ENCODE assay signal across 17 mouse cellular contexts in genomic region chr19:36795277-36795676, GRCm38 (mm10). TPM values are rescaled to one million over a fixed set of nuclear protein-coding genes. Genes with fewer than 3 reads are reported as not detected.
DNase-seq lines count a peak whose midpoint lies in the region; ATAC-seq and TF ChIP-seq lines count a peak whose summit lies in the region.
"Had no signal": no experiment of that assay in that cellular context is flagged by ENCODE, and none has a peak within 500 bp of the region (broad histone marks: within the 10 kb centered on the region; RNA-seq: fewer than 3 reads in every experiment).

No protein-coding gene starts in this region.

- DNase-seq in heart, adult 11 months: no peak
- DNase-seq in kidney, adult 8-10 months: peak; percentile 56 to 77
- DNase-seq in yolk sac, embryonic 10.5 days (ENCODE audit: low spot score): no peak
- DNase-seq: B cell, adult 2 months; cerebellum, adult 18-20 months; lung, embryonic 14.5 days; right cerebral cortex, postnatal 14 days; thymus, adult 18-20 months had no signal

- peaks cover 4% of the 10 kb centered on the region for H3K4me1 ChIP-seq in heart, embryonic 11.5 days (ENCODE audit: control insufficient read depth, insufficient read depth, low read length)
- peaks cover 6% of the 10 kb centered on the region for H3K4me1 ChIP-seq in kidney, embryonic 14.5 days (ENCODE audit: control insufficient read depth, insufficient read depth, low read length)
- H3K4me1 ChIP-seq in intestine, postnatal 0 days (replicated peaks; ENCODE audit: control insufficient read depth, insufficient read depth, low read length): no peaks in the 10 kb centered on the region; the same call in 1 of the 2 replicates
- H3K4me1 ChIP-seq in liver, embryonic 16.5 days (ENCODE audit: control insufficient read depth, low read depth, low read length): no peaks in the 10 kb centered on the region
- no peaks in the 10 kb centered on the region for H3K4me1 ChIP-seq in midbrain, embryonic 13.5 days (replicated peaks)
- H3K4me1 ChIP-seq: forebrain, embryonic 12.5 days had no signal

- no peaks in the 10 kb centered on the region for H3K27me3 ChIP-seq in heart, embryonic 11.5 days (ENCODE audit: control insufficient read depth, insufficient read depth, low read length)
- H3K27me3 ChIP-seq in kidney, embryonic 14.5 days (ENCODE audit: control insufficient read depth, insufficient read depth, low read length): no peaks in the 10 kb centered on the region
- H3K27me3 ChIP-seq in intestine, postnatal 0 days (replicated peaks; ENCODE audit: control insufficient read depth, insufficient read depth, low read length): no peaks in the 10 kb centered on the region
- H3K27me3 ChIP-seq in liver, embryonic 16.5 days (ENCODE audit: control insufficient read depth, insufficient read depth, low read depth, low read length): no peaks in the 10 kb centered on the region
- no peaks in the 10 kb centered on the region for H3K27me3 ChIP-seq in midbrain, embryonic 13.5 days
- H3K27me3 ChIP-seq: embryonic facial prominence, embryonic 15.5 days; forebrain, embryonic 12.5 days had no signal

- H3K4me2 ChIP-seq in heart, embryonic 11.5 days: peak overlapping the region; percentile 51
- no peak overlapping the region for H3K4me2 ChIP-seq in kidney, embryonic 14.5 days (replicated peaks; ENCODE audit: low read depth, low read length)
- H3K4me2 ChIP-seq in intestine, postnatal 0 days (replicated peaks; ENCODE audit: low read depth): no peak overlapping the region
- H3K4me2 ChIP-seq in liver, embryonic 16.5 days (ENCODE audit: low read depth, low read length): peak overlapping the region; percentile 28; the same call in 1 of the 2 replicates
- H3K4me2 ChIP-seq in midbrain, embryonic 13.5 days (replicated peaks): no peak overlapping the region
- H3K4me2 ChIP-seq: embryonic facial prominence, embryonic 15.5 days; forebrain, embryonic 12.5 days; lung, embryonic 14.5 days; midbrain, embryonic 11.5 days had no signal

- H3K9ac ChIP-seq in heart, embryonic 11.5 days (ENCODE audit: low read depth, low read length): 0 out of 2 replicates have a peak overlapping the region, but pooled peaks have one; percentile 0
- no peak overlapping the region for H3K9ac ChIP-seq in kidney, embryonic 14.5 days (ENCODE audit: low read depth, low read length)
- no peak overlapping the region for H3K9ac ChIP-seq in intestine, postnatal 0 days (ENCODE audit: low read depth, low read length)
- no peak overlapping the region for H3K9ac ChIP-seq in liver, embryonic 16.5 days (ENCODE audit: low read depth, low read length)
- no peak overlapping the region for H3K9ac ChIP-seq in midbrain, embryonic 13.5 days (replicated peaks)
- H3K9ac ChIP-seq: embryonic facial prominence, embryonic 15.5 days; forebrain, embryonic 12.5 days; lung, embryonic 14.5 days had no signal

- ATAC-seq in heart, embryonic 11.5 days (replicated peaks; ENCODE audit: insufficient number of reproducible peaks, low FRiP score, low TSS enrichment): no peak
- ATAC-seq in kidney, embryonic 14.5 days (ENCODE audit: low FRiP score, low TSS enrichment): no peak
- ATAC-seq in intestine, postnatal 0 days: peak; percentile 65; the same call in 1 of the 2 replicates
- peak; percentile 86 for ATAC-seq in liver, embryonic 16.5 days (ENCODE audit: low read depth)
- no peak for ATAC-seq in midbrain, embryonic 13.5 days
- ATAC-seq: hindbrain, embryonic 16.5 days had no signal

- no peaks in the 10 kb centered on the region for H3K9me3 ChIP-seq in heart, embryonic 11.5 days (replicated peaks; ENCODE audit: control insufficient read depth, low read length)
- no peaks in the 10 kb centered on the region for H3K9me3 ChIP-seq in kidney, embryonic 14.5 days (ENCODE audit: control insufficient read depth, low read length)
- H3K9me3 ChIP-seq in intestine, postnatal 0 days (ENCODE audit: control insufficient read depth): no peaks in the 10 kb centered on the region
- no peaks in the 10 kb centered on the region for H3K9me3 ChIP-seq in liver, embryonic 16.5 days (replicated peaks; ENCODE audit: control insufficient read depth, low read length)
- no peaks in the 10 kb centered on the region for H3K9me3 ChIP-seq in midbrain, embryonic 13.5 days
- H3K9me3 ChIP-seq: embryonic facial prominence, embryonic 15.5 days; forebrain, embryonic 12.5 days had no signal

- H3K4me3 ChIP-seq in heart, embryonic 11.5 days (ENCODE audit: low read depth, low read length): no peak overlapping the region
- no peak overlapping the region for H3K4me3 ChIP-seq in kidney, embryonic 14.5 days (ENCODE audit: low read length)
- H3K4me3 ChIP-seq in intestine, postnatal 0 days (ENCODE audit: low read depth, low read length): no peak overlapping the region
- H3K4me3 ChIP-seq in liver, embryonic 16.5 days (ENCODE audit: low read depth, low read length): no peak overlapping the region
- H3K4me3 ChIP-seq in midbrain, embryonic 13.5 days (replicated peaks): no peak overlapping the region
- H3K4me3 ChIP-seq: embryonic facial prominence, embryonic 15.5 days; forebrain, embryonic 12.5 days had no signal

- no peak for TF ChIP-seq CTCF in intestine, postnatal 0 days (IDR thresholded peaks at IDR 0.05; ENCODE audit: low read depth)

- H3K27ac ChIP-seq in heart, embryonic 11.5 days (ENCODE audit: low read depth, low read length): no peak overlapping the region
- no peak overlapping the region for H3K27ac ChIP-seq in kidney, embryonic 14.5 days (ENCODE audit: low read depth, low read length)
- no peak overlapping the region for H3K27ac ChIP-seq in intestine, postnatal 0 days (ENCODE audit: low read depth, low read length)
- peak overlapping the region; percentile 73 for H3K27ac ChIP-seq in liver, embryonic 16.5 days (ENCODE audit: low read length)
- no peak overlapping the region for H3K27ac ChIP-seq in midbrain, embryonic 13.5 days
- H3K27ac ChIP-seq: embryonic facial prominence, embryonic 15.5 days; forebrain, embryonic 12.5 days had no signal

- H3K36me3 ChIP-seq in heart, embryonic 11.5 days (ENCODE audit: control insufficient read depth, insufficient read depth, low read length): no peaks in the 10 kb centered on the region
- H3K36me3 ChIP-seq in kidney, embryonic 14.5 days (ENCODE audit: control insufficient read depth, insufficient read depth, low read length): no peaks in the 10 kb centered on the region
- no peaks in the 10 kb centered on the region for H3K36me3 ChIP-seq in intestine, postnatal 0 days (ENCODE audit: control insufficient read depth, insufficient read depth)
- no peaks in the 10 kb centered on the region for H3K36me3 ChIP-seq in liver, embryonic 16.5 days (ENCODE audit: control insufficient read depth, insufficient read depth)
- no peaks in the 10 kb centered on the region for H3K36me3 ChIP-seq in midbrain, embryonic 13.5 days
- H3K36me3 ChIP-seq: embryonic facial prominence, embryonic 15.5 days; forebrain, embryonic 12.5 days had no signal

- 30% methylated on average over 3 of the region's 3 CpGs for WGBS in heart, embryonic 11.5 days (ENCODE audit: insufficient replicate concordance)
- WGBS in kidney, embryonic 14.5 days: 50% methylated on average over 3 of the region's 3 CpGs
- WGBS in intestine, postnatal 0 days: 36% methylated on average over 3 of the region's 3 CpGs
- WGBS in liver, embryonic 16.5 days (ENCODE audit: insufficient replicate concordance): 38% methylated on average over 3 of the region's 3 CpGs
- WGBS in midbrain, embryonic 13.5 days: 79% methylated on average over 3 of the region's 3 CpGs

RNA-seq across cellular contexts. Expression of gene Tnks2, which starts 38.8 kb away (rescaled TPM):
- polyA plus RNA-seq in heart, embryonic 11.5 days (2014; fragmentation: Nextera tagmentation; extraction: Ambion mirVana): 60.5 and 64.3 TPM in 2 replicates
- polyA plus RNA-seq in kidney, embryonic 14.5 days (2014; fragmentation: Nextera tagmentation; extraction: Ambion mirVana): 55.7 and 93.9 TPM in 2 replicates
- polyA plus RNA-seq in intestine, postnatal 0 days (2015; fragmentation: Nextera tagmentation; extraction: Ambion mirVana): 19.2 and 22.3 TPM in 2 replicates
- polyA plus RNA-seq in liver, embryonic 16.5 days (2015; fragmentation: Nextera tagmentation; extraction: Ambion mirVana): 6.0 and 7.3 TPM in 2 replicates
- 53.0 and 63.7 TPM in 2 replicates for polyA plus RNA-seq in midbrain, embryonic 13.5 days (2015; fragmentation: Nextera tagmentation; extraction: Ambion mirVana)

RNA-seq across cellular contexts. Expression of gene Ppp1r3c, which starts 58.8 kb away (rescaled TPM):
- polyA plus RNA-seq in heart, embryonic 11.5 days (2014; fragmentation: Nextera tagmentation; extraction: Ambion mirVana): 58.4 and 72.9 TPM in 2 replicates
- 10.1 and 16.7 TPM in 2 replicates for polyA plus RNA-seq in kidney, embryonic 14.5 days (2014; fragmentation: Nextera tagmentation; extraction: Ambion mirVana)
- 3.6 and 4.0 TPM in 2 replicates for polyA plus RNA-seq in intestine, postnatal 0 days (2015; fragmentation: Nextera tagmentation; extraction: Ambion mirVana)
- polyA plus RNA-seq in liver, embryonic 16.5 days (2015; fragmentation: Nextera tagmentation; extraction: Ambion mirVana): 8.7 and 9.1 TPM in 2 replicates
- 5.9 and 7.1 TPM in 2 replicates for polyA plus RNA-seq in midbrain, embryonic 13.5 days (2015; fragmentation: Nextera tagmentation; extraction: Ambion mirVana)

Comparison
In these comparisons a context has a peak if more than half of its experiments do, and no peak if none do; other contexts are left out.
1. ATAC-seq: peak in intestine, postnatal 0 days (single experiment) and liver, embryonic 16.5 days (single experiment); none in heart, embryonic 11.5 days (single experiment), kidney, embryonic 14.5 days (single experiment) and midbrain, embryonic 13.5 days (single experiment).
2. H3K4me2 ChIP-seq: peak in heart, embryonic 11.5 days (single experiment) and liver, embryonic 16.5 days (single experiment); none in kidney, embryonic 14.5 days (single experiment), intestine, postnatal 0 days (single experiment) and midbrain, embryonic 13.5 days (single experiment).
3. DNase-seq: peak in kidney, adult 8-10 months (2 of 2); none in heart, adult 11 months (single experiment) and yolk sac, embryonic 10.5 days (single experiment).